Mouse (Mus musculus) lung, embryonic 14.5 days (tissue): ENCODE results near the gene Dip2a. TPM values are rescaled to one million over a fixed set of nuclear protein-coding genes. Genes with fewer than 3 reads are reported as not detected.

Experiments used
- ATAC-seq: fragments of 200-750 bp; cut with Nextera tagmentation; 2 replicates; pipeline ENCODE4 v1.8.0; 2017; ENCODE audit warnings: mild to moderate bottlenecking, moderate TSS enrichment, moderate library complexity; ENCODE audit not compliant: insufficient read depth
- DNase-seq: peaks from one replicate; pipeline ENCODE4 v3.0.0-alpha.2; 2015
- H3K27ac ChIP-seq: fragments of 300-500 bp; sonication (generic); 2 replicates; pipeline ENCODE4 v1.5.1; 2014; ENCODE audit warnings: low read depth, mild to moderate bottlenecking, moderate library complexity
- H3K27me3 ChIP-seq: fragments of 300-500 bp; sonication (generic); 2 replicates; pipeline ENCODE4 v1.6.1; 2014; ENCODE audit warnings: low read length, control low read depth; ENCODE audit not compliant: insufficient read depth
- H3K36me3 ChIP-seq: fragments of 300-500 bp; sonication (generic); 2 replicates; pipeline ENCODE4 v1.6.1; 2014; ENCODE audit warnings: control low read depth; ENCODE audit not compliant: insufficient read depth
- H3K4me1 ChIP-seq: fragments of 300-500 bp; sonication (generic); 2 replicates; pipeline ENCODE4 v1.6.1; 2014; ENCODE audit warnings: antibody characterized with exemption, control low read depth; ENCODE audit not compliant: insufficient read depth
- H3K4me2 ChIP-seq: fragments of 300-500 bp; sonication (generic); 2 replicates; pipeline ENCODE4 v1.6.1; 2014; ENCODE audit warnings: mild to moderate bottlenecking
- H3K4me3 ChIP-seq: fragments of 300-500 bp; sonication (generic); 2 replicates; pipeline ENCODE4 v1.5.1; 2014; ENCODE audit warnings: low read depth, low read length
- H3K9ac ChIP-seq: fragments of 300-500 bp; sonication (generic); 2 replicates; pipeline ENCODE4 v1.6.1; 2014
- H3K9me3 ChIP-seq: fragments of 300-500 bp; sonication (generic); 2 replicates; pipeline ENCODE4 v1.6.1; 2016; ENCODE audit warnings: low read depth, low read length, control low read depth
- CTCF ChIP-seq: IDR thresholded peaks from 2 replicates; pipeline ENCODE4 v1.5.1; 2016; ENCODE audit warnings: antibody characterized with exemption, low read depth
- WGBS: fragments of 180-500 bp; shearing (Covaris S2); extraction: QIAGEN DNeasy Blood & Tissue Kit; methylation state at CpG from one replicate; pipeline ENCODE4 v1.1.7; 2014; 5-methylcytosine and 5-hydroxymethylcytosine counted together
- polyA plus RNA-seq: library from polyadenylated mRNA; unstranded; fragments of >200 nt; fragmentation: Nextera tagmentation; extraction: Ambion mirVana; gene quantifications from 2 replicates; pipeline ENCODE4 v1.2.1, GENCODE M21; 2014

The Dip2a gene
- polyA plus RNA-seq, 1 experiment from 2014 or later, result 6.5 TPM

GRCm38 (mm10) chr10:76363233-76363632, 18.1 kb upstream of the Dip2a start:
- WGBS, result 66% methylated on average over 3 of the region's 3 CpGs
- H3K27ac ChIP-seq, result no peak overlapping the region
- H3K36me3 ChIP-seq, result peaks cover 35% of the 10 kb centered on the region
- no peak overlapping the region for H3K9ac ChIP-seq
- no peak for DNase-seq
- no peak for ATAC-seq
- H3K4me1 ChIP-seq, result no peaks in the 10 kb centered on the region
- no peak overlapping the region for H3K4me2 ChIP-seq
- H3K4me3 ChIP-seq, result no peak overlapping the region
- no peaks in the 10 kb centered on the region for H3K9me3 ChIP-seq
- no peaks in the 10 kb centered on the region for H3K27me3 ChIP-seq
- TF ChIP-seq CTCF, result no peak

- ATAC-seq, result no peak
- no peak overlapping the region for H3K4me2 ChIP-seq
- no peak for TF ChIP-seq CTCF
- no peak overlapping the region for H3K4me3 ChIP-seq
- no peaks in the 10 kb centered on the region for H3K4me1 ChIP-seq
- no peaks in the 10 kb centered on the region for H3K9me3 ChIP-seq
- no peak overlapping the region for H3K27ac ChIP-seq
- no peak for DNase-seq
- 77% methylated on average over 5 of the region's 5 CpGs for WGBS
- no peak overlapping the region for H3K9ac ChIP-seq
- H3K27me3 ChIP-seq, result no peaks in the 10 kb centered on the region
- peaks cover 48% of the 10 kb centered on the region for H3K36me3 ChIP-seq
Observed at GRCm38 (mm10) chr10:76358468-76358867, 13.4 kb upstream of the Dip2a start.

GRCm38 (mm10) chr10:76357286-76357875, 12.3 kb upstream of the Dip2a start:
- H3K27ac ChIP-seq, result no peak overlapping the region
- H3K36me3 ChIP-seq, result peaks cover 59% of the 10 kb centered on the region
- no peaks in the 10 kb centered on the region for H3K4me1 ChIP-seq
- TF ChIP-seq CTCF, result no peak
- ATAC-seq (no peak), DNase-seq (no peak)
- H3K27me3 ChIP-seq, result no peaks in the 10 kb centered on the region
- H3K4me2 ChIP-seq, result no peak overlapping the region
- no peak overlapping the region for H3K9ac ChIP-seq
- H3K4me3 ChIP-seq, result no peak overlapping the region
- H3K9me3 ChIP-seq, result no peaks in the 10 kb centered on the region
- 80% methylated on average over 8 of the region's 8 CpGs for WGBS

- Histone ChIP-seq H3K27me3 (no peaks in the 10 kb centered on the region), H3K36me3 (peaks cover 76% of the 10 kb centered on the region), H3K4me3 (no peak overlapping the region), H3K4me1 (no peaks in the 10 kb centered on the region), H3K9ac (no peak overlapping the region), H3K27ac (no peak overlapping the region), H3K4me2 (no peak overlapping the region), H3K9me3 (no peaks in the 10 kb centered on the region)
- DNase-seq, result no peak
- no peak for TF ChIP-seq CTCF
- ATAC-seq, result no peak
- WGBS, result 86% methylated on average over 12 of the region's 12 CpGs
Observed at GRCm38 (mm10) chr10:76354974-76355373, 9.9 kb upstream of the Dip2a start.

- Histone ChIP-seq H3K4me2 (no peak overlapping the region), H3K27me3 (no peaks in the 10 kb centered on the region), H3K27ac (no peak overlapping the region), H3K4me1 (no peaks in the 10 kb centered on the region), H3K9ac (no peak overlapping the region), H3K36me3 (peaks cover 77% of the 10 kb centered on the region), H3K4me3 (no peak overlapping the region), H3K9me3 (no peaks in the 10 kb centered on the region)
- DNase-seq, result no peak
- no peak for TF ChIP-seq CTCF
- WGBS, result 94% methylated on average over 12 of the region's 12 CpGs
- ATAC-seq, result no peak
Observed at GRCm38 (mm10) chr10:76353986-76354385, 8.9 kb upstream of the Dip2a start.

- H3K9ac ChIP-seq, result no peak overlapping the region
- peaks cover 71% of the 10 kb centered on the region for H3K36me3 ChIP-seq
- DNase-seq (no peak), ATAC-seq (no peak)
- H3K9me3 ChIP-seq, result no peaks in the 10 kb centered on the region
- no peak overlapping the region for H3K4me2 ChIP-seq
- H3K27me3 ChIP-seq, result no peaks in the 10 kb centered on the region
- no peaks in the 10 kb centered on the region for H3K4me1 ChIP-seq
- peak overlapping the region; percentile 18; the same call in 1 of the 2 replicates for H3K27ac ChIP-seq
- WGBS, result 63% methylated on average over 7 of the region's 7 CpGs
- no peak overlapping the region for H3K4me3 ChIP-seq
- TF ChIP-seq CTCF, result no peak
Observed at GRCm38 (mm10) chr10:76351953-76352352, 6.9 kb upstream of the Dip2a start.

GRCm38 (mm10) chr10:76346589-76346988, 1.5 kb upstream of the Dip2a start:
- H3K9me3 ChIP-seq, result no peaks in the 10 kb centered on the region
- ATAC-seq, result no peak
- H3K27ac ChIP-seq, result no peak overlapping the region
- no peak overlapping the region for H3K9ac ChIP-seq
- peaks cover 18% of the 10 kb centered on the region for H3K36me3 ChIP-seq
- H3K4me3 ChIP-seq, result peak overlapping the region; percentile 92; the same call in 1 of the 2 replicates
- 8% methylated on average over 4 of the region's 4 CpGs for WGBS
- H3K27me3 ChIP-seq, result no peaks in the 10 kb centered on the region
- 0 out of 2 replicates have a peak, but pooled peaks cover 6% of the 10 kb centered on the region for H3K4me1 ChIP-seq
- peak; percentile 78 for DNase-seq
- peak overlapping the region; percentile 93 for H3K4me2 ChIP-seq
- TF ChIP-seq CTCF, result peak; percentile 61
